Mouse (Mus musculus): Measurements from ENCODE around the gene N4bp1.
A peak's percentile ranks its signal among the peaks of the same experiment; 100 is the strongest.

N4bp1 gene

DNA sequence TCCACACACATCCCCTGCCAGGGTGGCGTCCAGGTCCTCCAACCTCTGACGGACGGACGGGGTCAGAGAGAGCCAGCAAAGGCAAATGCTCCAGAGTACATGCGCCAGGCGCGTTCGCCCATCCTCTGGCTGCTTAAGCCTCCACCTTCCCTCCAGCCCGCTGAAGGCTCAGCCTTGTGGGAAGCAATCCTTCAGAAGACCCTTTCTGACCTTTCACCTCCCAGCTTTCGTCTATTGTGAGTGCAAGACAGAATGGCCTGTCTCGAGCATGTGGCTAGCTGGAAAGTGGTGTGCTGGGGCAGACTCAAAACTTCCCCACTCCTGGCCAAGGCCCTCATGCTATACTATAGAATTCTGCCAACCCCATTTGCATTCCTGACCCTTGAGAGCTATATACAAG lies 30.4 kb downstream of the N4bp1 start:
- DNase-seq (ENCODE audit: low read depth), result no peak

DNA sequence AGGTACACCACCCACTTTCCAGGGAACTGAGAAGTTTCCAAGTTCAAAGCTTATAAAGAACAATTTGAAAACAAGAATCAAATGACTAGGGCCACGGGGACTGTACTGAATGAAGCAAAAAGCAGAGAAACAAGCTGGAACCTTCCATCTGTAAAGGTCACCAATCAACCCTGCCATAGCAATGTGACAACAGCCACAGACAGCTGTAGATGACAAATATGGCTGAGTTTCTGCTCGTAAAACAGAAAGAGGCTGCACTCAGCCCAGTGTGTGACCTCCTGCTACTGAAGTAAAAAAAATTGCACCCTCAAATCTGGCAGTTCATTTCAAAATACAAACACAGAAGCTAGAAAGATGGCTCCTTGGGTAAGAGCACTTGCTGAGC lies 31.1 kb downstream of the N4bp1 start:
- no peak for DNase-seq (ENCODE audit: low read depth)

DNA sequence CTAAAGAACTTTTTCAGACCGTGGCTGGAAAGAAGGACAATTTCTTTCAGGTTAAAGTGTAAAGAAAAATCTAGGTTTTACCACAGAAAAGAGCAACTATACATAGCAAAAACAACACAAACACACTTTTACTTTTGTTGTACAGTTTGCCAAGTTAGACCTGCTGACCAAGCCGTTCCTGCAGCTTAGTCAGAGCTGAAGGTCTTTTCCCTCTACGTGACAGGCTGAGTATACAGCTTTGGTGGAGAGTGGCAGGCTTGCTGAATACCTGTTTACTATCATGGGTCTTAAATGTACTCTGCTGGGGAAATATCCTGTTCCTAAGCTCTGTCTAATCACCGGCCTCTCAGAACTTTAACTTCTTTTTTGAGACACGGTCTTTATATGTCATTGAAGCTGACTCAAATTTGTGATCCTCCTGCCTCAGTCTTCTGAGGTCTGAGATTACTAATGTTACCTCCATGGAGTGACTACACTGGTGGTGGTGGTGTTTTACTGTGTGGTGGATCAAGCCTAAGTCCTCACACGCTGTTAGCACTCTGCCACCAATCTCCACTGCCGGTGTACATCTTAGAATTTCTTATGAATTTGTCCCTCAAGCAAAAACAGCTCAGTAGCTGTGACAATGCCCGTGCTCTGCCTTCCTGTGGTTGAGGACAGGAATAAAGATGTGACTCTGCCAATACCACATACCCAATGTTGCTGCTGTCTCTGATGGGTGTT lies 31.6 kb downstream of the N4bp1 start:
- DNase-seq (ENCODE audit: low read depth), result peak; percentile 87

DNA sequence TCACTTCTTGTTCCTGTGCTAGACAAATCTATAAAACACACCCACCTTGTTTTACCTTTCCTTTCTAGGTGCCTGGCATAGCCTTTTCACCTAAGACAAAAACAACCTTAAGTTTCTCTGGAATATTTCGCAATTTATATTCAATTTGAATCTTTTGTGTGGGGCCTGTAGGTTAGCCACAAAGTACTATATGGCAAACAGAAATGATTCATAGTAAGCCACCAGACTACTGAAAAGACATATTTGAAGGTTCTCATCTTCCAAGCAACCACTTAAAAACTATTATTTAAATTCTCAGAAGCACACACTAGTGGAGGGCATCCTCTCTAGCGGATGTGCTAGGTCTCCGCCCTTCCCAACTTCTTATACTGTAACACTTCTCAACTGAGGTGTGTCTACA lies 32.6 kb downstream of the N4bp1 start:
- peak; percentile 68 for DNase-seq (ENCODE audit: low read depth)

DNA sequence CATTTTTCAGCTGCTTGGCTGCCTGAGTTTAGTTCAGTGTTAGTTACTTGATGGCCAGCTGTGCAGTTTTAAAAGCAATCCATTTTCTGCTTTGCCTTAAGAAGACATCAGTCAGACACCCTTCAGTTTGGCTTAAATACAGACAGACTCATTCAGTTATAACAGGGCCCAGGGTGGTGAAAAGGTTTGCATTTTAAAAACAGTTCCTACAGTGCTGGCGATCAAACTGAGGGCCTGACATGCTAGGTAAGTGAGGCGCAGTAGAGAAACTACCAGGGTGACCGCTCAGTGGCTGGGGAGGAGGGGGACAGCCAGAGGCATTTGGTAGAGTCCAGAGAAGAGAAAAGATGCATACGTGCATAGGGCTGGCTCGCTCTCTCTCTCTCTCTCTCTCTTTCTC lies 36.2 kb downstream of the N4bp1 start:
- no peak for DNase-seq (ENCODE audit: low read depth)

DNA sequence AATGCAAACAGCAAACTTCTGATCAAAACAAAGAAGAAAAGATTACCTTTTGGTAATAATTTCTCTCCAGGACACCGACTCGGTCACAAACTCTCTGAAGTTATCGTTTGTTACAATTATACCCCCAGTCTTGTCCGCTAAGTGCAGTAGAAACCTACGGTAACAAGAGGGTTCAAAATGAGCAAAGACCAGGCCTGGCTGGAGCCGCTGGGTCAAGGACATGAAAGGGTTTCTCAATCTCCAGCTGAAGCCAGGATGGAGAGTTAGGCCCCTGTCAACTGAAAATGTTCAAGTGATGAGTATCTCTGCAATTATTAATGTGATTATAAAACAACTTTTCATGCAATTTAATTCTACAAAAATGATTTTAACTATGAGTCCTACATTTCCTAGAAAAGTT lies 36.7 kb downstream of the N4bp1 start:
- no peak for DNase-seq (ENCODE audit: low read depth)

DNA sequence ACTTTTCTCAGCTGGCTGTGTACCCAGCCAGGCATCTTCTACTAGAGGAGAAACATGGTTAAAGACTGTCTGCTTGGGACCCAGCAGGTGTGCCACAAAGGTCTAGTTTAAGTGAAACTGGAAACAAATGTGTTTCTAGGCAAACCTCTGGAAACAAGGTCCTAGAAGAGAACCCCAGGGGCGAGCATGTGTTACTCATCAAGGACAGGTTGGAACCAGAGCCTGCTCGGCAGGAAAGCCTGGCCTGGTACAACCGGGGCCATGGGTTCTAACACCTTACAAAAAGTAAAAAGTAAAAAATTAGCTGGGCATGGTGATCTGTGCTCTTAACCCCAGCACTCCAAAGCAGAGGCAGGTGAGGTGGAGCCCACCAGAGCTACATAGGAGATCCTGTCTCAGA lies 38.0 kb downstream of the N4bp1 start:
- no peak for DNase-seq (ENCODE audit: low read depth)

DNA sequence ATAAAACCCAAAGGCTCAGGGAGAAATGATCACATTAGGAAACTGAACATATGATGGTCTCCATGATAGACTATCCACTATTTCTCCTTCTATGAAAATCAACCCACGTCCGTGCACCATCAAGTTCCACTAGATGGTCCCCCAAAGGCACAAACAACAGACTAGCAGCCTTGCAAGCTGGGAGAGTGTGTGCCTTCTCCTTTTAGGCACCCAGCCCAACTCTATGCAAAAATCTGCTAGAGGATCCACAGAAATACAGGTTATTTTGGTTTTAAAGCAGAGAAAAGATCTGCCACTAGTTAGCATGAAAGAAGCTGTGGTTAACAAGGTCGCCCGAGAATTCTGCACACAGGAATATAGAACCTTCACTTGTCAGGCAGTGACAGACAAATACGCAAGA lies 39.2 kb downstream of the N4bp1 start:
- DNase-seq (ENCODE audit: low read depth), result no peak

DNA sequence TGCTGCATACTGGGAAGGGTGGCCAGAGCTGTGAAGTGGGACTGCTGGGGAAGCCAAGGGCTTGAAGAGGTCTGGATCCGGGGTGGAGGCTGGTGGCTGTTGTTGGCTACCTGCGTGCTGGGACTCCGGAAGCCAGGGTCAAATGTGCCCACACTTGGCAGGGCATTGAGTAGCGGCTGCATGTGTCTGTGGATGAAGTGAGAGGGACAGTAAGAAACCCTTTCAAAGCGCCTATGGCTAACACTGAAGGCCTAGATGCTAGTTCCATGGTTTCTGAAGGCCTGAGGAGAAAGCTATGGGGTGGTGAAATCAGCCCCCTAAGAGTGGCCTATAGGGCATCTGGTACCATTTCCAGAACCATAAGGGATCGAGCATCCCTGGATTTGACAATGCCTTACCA lies 40.2 kb downstream of the N4bp1 start:
- no peak for DNase-seq (ENCODE audit: low read depth)

DNA sequence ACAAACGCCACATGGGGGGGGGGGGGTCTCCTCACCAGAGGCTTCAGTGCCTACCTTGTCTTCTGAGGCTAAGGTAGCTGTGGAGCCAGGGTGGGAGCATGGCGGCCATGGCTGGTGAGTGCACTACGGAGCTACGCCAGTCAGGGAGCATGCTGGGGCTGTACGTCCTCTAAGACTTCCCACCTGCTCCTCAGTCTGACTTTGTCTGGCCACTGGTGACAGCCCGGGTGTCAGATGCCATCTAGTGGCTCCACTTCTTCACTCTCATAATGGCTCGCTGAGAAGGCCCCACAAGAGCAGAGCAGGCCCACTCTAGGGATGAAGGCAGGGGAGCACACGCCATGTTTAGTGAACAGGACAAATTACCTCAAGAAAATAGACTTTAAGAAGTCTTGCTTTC lies 41.2 kb downstream of the N4bp1 start:
- peak; percentile 57 for DNase-seq (ENCODE audit: low read depth)

DNA sequence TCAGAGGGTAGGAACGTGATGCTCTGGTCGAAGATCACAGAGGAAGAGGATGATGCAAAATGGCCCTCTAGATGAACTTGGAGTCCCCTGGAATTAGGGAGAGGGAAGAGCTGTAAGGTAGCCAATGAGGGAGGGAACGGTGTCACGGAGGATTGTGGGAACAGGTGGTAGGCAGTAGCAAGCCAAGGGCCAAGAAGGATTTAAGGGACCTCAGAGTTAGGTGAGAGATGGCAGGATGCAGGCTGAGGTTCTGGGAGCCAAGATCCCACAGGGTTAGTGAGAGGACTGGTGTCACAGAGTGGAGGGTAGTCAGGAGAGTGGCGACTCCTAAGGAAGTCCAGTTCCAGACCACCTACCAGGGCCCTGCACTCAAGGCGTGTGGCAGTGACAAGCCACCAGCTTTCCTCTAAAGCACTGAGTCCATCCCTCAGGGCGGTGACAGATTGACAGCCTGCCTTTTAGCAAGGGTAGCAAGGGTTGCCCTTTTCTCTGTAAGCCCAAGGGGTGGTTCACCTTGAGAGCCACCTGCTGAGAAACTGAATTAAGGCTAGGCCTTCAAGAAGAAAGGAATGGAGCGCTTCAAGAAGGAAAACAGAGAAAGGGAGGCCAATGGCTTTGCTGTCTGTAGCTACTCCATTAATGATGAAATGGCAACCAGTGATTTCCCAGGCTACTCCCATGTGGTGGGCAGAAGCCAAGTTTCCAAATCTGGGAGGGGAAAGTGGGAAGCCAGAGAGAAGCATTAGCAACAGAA lies 43.3 kb downstream of the N4bp1 start:
- no peak for DNase-seq (ENCODE audit: low read depth)

DNA sequence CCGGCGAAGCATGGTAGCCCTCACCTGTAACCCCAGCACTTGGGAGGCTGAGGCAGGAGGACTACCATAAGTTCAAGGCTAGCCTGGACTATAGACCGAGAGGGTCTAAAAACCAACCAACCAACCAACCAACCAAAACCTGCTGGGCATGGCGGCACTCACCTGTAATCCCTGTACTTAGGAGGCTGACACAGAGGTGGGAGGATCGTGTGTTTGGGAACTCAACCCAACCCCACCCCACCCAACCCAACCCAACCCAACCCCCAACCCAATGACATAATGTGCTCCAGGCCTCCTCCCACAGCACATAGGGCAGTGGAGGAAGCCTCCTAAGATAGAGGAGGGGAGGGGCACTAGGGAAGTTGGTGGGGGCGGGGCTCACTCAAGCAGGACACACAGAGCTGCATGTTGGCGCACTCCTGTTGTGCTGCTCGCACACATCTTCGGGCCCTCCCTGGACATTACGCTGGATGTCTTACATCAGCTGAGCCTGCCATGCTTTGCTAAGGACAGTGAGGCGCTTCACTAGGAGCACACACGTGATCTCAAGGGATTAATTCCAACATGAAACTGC lies 44.9 kb downstream of the N4bp1 start:
- no peak for DNase-seq (ENCODE audit: low read depth)

DNA sequence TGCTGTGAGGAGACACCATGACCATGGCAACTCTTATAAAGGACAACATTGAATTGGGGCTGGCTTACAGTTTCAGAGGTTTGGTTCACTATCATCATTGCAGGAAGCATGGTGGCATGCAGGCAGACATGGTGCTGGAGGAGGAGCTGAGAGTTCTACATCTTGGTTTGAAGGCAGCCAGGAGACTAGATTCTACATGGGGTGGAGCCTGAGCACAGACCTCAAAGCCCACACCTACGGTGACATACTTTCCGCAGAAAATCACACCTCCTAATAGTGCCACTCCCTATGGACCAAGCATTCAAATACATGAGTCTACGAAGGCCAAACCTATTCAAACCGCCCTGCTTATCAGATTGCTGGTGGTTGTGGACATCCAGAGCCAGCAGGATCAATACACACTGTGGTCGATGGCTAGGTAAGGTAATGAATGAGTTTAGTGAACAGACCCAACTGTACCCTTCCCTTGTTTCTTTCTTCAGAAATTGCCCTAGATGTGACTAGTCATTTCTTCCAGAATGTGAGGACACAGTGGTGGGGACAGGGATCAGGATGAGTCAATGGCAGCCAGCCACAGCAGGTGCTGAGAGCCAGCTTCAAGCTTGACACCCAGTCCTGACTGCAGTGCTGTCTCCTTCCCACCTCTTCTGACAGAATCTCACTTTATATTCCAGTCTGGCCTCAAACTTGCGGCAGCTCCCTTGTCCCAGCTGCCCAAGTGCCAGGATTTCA lies 46.2 kb downstream of the N4bp1 start:
- DNase-seq (ENCODE audit: low read depth), result peak; percentile 85

DNA sequence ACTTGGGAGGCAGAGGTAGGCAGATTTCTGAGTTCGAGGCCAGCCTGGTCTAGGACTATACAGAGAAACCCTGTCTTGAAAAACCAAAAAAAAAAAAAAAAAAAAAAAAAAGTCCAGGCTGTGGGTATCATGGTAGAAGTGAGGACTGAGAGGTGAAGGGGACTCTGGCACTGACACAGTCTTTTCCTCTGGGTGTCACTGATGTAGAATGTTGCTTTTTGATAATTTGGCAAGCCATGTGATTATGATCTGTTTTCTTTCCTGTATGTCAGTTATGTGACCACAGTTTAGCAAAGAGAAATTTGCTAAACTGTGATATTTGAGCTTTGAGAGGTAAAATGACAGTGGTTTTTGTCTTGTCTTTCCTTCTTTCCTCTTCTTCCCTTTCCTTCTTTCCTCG lies 47.8 kb downstream of the N4bp1 start:
- DNase-seq (ENCODE audit: low read depth), result peak; percentile 78

DNA sequence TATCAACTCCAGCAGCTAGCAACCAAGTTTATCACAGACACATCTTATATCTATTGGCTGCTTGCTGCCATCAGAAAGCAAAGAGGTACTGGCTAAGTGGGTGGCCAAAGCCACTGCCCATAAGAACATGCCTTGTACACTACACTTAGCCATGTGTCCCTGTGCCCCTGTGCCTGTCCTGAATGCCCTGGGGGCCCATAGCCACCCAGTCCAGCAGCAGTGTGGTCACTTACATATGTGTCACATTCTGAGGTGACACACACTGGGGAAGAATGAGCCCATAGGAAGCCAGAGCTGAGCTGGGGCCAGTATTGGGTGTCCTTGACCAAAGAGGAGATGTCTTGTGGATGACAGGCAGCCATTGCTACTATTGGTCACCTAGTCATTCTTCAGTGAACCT lies 49.2 kb downstream of the N4bp1 start:
- no peak for DNase-seq (ENCODE audit: low read depth)

DNA sequence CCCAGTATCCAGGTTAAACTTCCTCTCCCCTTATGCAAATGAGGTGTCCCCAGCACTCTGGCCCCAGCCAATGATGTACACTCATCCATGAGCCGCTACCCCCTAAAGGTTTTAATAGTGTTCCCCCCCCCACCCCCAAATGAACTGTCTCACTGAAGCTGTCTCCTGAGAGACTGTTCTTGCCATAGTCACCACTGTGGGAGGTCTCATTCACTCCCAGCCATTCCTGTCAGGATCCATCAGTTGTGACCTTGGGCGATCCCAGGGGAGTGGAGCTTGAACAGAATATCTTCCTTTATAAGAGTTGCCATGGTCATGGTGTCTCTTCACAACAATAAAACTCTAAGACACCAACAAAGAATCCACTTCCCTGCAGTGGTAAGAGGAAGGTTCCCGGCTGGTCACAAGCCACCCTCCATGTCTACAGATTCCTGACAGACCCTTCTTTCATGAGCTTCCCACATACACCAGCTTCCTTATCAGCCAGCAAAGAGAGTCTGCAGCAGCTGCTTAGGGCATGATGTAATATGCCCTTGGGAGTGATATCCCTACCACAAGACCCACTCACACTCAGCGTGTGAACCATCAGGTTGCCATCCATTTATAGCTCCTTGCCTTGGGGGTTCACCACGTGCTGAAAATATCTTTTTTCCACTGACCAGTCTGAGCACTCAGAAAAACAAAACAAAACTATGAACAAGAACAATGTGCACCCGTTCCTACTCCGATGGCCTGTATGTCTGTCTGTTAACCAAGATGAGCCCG lies 50.4 kb downstream of the N4bp1 start:
- DNase-seq (ENCODE audit: low read depth), result no peak

DNA sequence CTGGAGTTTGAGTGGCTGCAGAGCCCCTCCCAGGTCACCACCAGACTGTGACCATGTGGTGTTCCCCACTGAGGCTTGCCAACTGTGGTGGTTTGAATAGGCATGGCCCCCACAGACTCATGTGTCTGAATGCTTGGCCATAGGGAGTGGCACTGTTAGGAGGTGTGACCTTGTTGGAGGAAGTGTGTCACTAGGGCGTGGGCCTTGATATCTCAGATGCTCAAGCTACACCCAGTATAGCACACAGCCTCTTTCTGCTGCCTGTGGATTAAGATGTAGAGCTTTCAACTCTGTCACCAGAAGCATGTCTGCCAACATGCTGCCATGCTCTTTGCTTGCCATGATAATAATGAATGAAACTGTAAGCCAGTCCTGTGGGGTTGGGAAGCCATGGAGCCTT lies 51.1 kb downstream of the N4bp1 start:
- DNase-seq (ENCODE audit: low read depth), result no peak

DNA sequence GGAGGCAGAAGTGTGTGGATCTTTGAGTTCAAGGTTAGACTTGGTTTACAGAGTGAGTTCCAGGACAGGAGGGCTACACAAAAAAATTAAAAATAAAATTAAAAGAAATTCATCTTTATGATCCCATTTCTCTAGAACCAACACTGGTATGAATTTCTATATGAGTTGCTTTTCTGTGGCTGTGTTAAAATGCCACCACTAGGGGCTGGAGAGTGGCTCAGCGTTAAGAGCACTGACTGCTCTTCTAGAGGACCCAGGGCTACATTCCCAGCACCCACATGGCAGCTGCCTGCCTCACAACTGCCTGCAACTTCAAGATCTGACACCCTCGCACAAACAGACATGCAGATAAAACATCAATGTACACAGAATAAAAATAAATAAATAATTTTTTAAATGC lies 56.1 kb downstream of the N4bp1 start:
- peak; percentile 45 for DNase-seq (ENCODE audit: low read depth)

DNA sequence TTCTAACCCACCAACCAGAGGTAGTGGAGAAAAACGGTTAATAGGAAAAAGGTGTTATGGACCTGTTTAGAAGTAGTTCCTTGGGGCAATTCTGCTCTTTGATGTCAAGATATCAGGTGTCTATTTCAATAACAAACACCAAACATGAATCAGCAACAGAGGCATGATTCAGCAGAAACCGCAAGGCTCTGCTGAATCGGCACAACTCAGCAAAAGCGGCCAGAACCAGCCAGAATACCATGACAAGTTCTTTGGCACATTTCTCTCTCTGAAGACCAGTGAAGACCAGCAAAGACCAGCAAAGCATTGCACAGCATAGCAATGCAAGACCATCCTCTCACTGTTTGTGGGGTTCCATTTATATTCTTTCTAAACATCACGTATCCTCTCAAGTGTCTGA lies 57.9 kb downstream of the N4bp1 start:
- no peak for DNase-seq (ENCODE audit: low read depth)

DNA sequence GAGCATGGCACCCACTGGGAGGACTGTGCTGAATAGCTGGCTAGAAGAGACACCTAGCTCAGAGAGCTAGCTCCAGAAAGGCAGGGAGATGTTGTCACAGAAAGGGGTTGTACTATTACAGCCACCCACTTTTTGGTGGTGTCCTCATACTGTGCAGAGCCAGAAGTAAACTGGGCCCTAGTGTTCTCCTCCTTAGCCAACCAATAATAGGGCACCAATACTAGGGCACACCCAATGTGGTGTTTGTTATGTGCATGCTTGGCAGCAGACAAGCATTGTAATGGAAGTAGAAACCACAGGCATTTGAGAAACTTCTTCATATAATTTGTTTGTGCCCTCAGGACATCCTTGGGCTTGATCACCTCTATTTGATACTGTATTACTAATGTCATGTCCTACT lies 58.5 kb downstream of the N4bp1 start:
- no peak for DNase-seq (ENCODE audit: low read depth)

DNA sequence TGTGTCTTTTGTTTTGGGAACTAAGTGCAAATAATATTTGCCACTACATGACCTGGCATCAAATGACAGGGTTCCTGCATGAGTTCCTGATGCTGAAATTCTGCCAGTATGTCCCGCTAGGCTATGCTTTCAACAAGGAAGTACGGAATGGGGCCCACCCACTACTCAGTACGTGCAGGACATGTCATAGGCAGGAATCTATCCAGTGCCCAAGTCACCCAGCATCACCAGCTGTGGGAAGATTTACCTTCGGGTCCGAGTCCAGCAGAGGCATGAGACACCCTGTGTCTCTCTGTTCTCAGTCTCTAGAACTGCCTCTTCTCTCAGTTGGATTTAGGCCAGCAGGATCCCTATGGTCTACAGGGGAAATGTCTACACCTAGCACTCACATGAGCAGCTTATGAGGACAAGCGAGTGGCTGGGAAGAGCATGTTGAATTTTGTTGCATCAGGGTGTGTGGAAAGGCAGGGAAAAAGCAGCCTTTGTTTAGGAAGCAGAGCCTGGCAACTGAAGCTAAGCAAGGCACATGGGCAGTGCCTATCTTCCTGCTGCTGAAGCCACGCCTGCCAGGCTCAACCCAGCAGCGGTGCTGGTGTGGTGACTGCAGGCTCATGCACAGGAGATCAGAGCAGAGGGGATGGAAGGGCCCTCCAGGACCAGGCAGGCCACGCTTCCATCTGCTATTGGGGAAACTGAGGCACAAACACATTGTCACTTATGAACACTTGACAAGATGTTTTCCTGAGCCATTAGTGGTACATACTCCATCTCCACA lies 59.2 kb downstream of the N4bp1 start:
- DNase-seq (ENCODE audit: low read depth), result no peak

Measured in induced T-regulatory cell, adult 2 months (primary cell).